Mouse (Mus musculus): ENCODE data around the gene Dpf3.

- TF ChIP-seq CTCF (IDR thresholded peaks at IDR 0.05; ENCODE audit: control insufficient read depth, insufficient read depth, insufficient replicate concordance, low read depth, low read length) (no peak), POLR2A (IDR thresholded peaks at IDR 0.05; ENCODE audit: control insufficient read depth, low read depth, low read length) (no peak)
Observed at GRCm38 (mm10) chr12:83372290-83372689, 115.2 kb downstream of the Dpf3 start.

Data from testis, adult 2 months (tissue).